Mouse (Mus musculus): ENCODE data around the gene Bbx. TPM values are rescaled to one million over a fixed set of nuclear protein-coding genes. Genes with fewer than 3 reads are reported as not detected.

Gene Bbx
- total RNA-seq, 1 experiment = 31.2 TPM

DNA sequence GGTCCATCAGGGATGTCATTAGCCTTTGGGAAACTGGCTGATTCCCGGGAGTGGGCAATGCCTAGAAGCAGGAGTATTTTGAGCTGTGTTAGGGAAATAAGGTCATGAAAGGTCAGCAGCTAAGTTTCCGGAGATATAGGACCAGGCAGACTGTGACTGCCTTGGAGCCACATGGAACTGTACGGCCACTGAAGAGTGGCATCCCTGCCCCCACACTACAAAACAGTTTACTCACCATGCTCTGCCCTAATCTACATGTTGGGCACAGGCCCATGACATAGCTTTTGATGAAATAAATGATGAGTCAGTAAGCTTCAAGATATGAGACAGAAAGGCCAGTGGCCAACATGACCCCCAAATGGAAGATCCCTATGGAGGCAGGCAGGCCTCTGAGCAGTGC lies 60.7 kb downstream of the Bbx start:
- H3K4me1 ChIP-seq (ENCODE audit: control insufficient read depth in 2 of 2, insufficient read depth in 2 of 2, low read length in 2 of 2, poor library complexity in 1 of 2) = no peaks in the 10 kb centered on the region
- no peak for DNase-seq (ENCODE audit: low read depth, low spot score)
- no peak for TF ChIP-seq MAFK (IDR thresholded peaks at IDR 0.05; ENCODE audit: insufficient read depth, low read depth, low read length)
- no peak for TF ChIP-seq ZC3H11A (IDR thresholded peaks at IDR 0.05; ENCODE audit: borderline replicate concordance, low read depth, low read length)
- TF ChIP-seq ZNF384 (IDR thresholded peaks at IDR 0.05; ENCODE audit: low read depth, low read length) = no peak
- TF ChIP-seq CHD2 (IDR thresholded peaks at IDR 0.05; ENCODE audit: low read depth, low read length) = no peak
- no peak for TF ChIP-seq HCFC1 (IDR thresholded peaks at IDR 0.05; ENCODE audit: borderline replicate concordance, insufficient read depth, low read length)

DNA sequence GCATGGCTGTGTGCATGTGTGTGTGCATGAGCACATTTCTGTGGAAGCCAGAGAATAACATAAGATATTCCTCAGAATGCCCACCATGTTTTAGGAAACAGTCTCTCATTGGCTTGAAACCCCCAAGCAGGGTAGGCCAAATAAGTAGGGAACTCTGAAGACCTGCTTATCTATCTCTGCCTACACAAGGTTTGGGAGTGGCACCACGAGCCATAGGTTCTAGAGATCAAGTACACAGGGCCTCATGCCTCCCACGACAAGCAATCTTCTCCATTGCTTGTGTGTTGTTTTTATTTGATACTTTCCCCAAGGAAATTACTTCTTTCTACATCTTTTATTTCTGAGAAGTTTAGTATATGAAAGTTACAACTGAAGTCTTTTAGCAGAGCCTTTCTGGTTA lies 61.8 kb downstream of the Bbx start:
- DNase-seq (ENCODE audit: low read depth, low spot score) = no peak
- H3K27ac ChIP-seq (ENCODE audit: insufficient read depth, low read depth, low read length, poor library complexity, severe bottlenecking) = no peak overlapping the region
- H3K9me3 ChIP-seq (ENCODE audit: control insufficient read depth, insufficient read depth, low read depth, low read length) = no peaks in the 10 kb centered on the region
- H3K9ac ChIP-seq (ENCODE audit: insufficient read depth, low read depth, low read length, poor library complexity, severe bottlenecking) = no peak overlapping the region
- H3K36me3 ChIP-seq (ENCODE audit: control insufficient read depth, insufficient read depth, low read length, poor library complexity, severe bottlenecking) = no peaks in the 10 kb centered on the region
- TF ChIP-seq MAFK (IDR thresholded peaks at IDR 0.05; ENCODE audit: insufficient read depth, low read depth, low read length) (no peak), HCFC1 (IDR thresholded peaks at IDR 0.05; ENCODE audit: borderline replicate concordance, insufficient read depth, low read length) (no peak), ZNF384 (IDR thresholded peaks at IDR 0.05; ENCODE audit: low read depth, low read length) (no peak), CHD2 (IDR thresholded peaks at IDR 0.05; ENCODE audit: low read depth, low read length) (no peak), ZC3H11A (IDR thresholded peaks at IDR 0.05; ENCODE audit: borderline replicate concordance, low read depth, low read length) (no peak)
- in situ Hi-C loops (cut with MboI; ENCODE audit: low sequenced_read_pairs in 2 of 2, unreplicated experiment in 2 of 2) = no loop called here
- H3K4me3 ChIP-seq (ENCODE audit: insufficient read depth in 1 of 2, low read depth in 1 of 2, low read length in 2 of 2, poor library complexity in 1 of 2, severe bottlenecking in 1 of 2) = no peak overlapping the region
- no peaks in the 10 kb centered on the region for H3K4me1 ChIP-seq (ENCODE audit: control insufficient read depth in 2 of 2, insufficient read depth in 2 of 2, low read length in 2 of 2, poor library complexity in 1 of 2)

More for the DNA sequence above, 60.7 kb downstream of the Bbx start:
- Histone ChIP-seq H3K9ac (ENCODE audit: insufficient read depth, low read depth, low read length, poor library complexity, severe bottlenecking) (no peak overlapping the region), H3K27ac (ENCODE audit: insufficient read depth, low read depth, low read length, poor library complexity, severe bottlenecking) (no peak overlapping the region), H3K4me3 (ENCODE audit: insufficient read depth in 1 of 2, low read depth in 1 of 2, low read length in 2 of 2, poor library complexity in 1 of 2, severe bottlenecking in 1 of 2) (no peak overlapping the region), H3K36me3 (ENCODE audit: control insufficient read depth, insufficient read depth, low read length, poor library complexity, severe bottlenecking) (no peaks in the 10 kb centered on the region), H3K9me3 (ENCODE audit: control insufficient read depth, insufficient read depth, low read depth, low read length) (no peaks in the 10 kb centered on the region)
- in situ Hi-C loops (cut with MboI; ENCODE audit: low sequenced_read_pairs in 2 of 2, unreplicated experiment in 2 of 2) = no loop called here

DNA sequence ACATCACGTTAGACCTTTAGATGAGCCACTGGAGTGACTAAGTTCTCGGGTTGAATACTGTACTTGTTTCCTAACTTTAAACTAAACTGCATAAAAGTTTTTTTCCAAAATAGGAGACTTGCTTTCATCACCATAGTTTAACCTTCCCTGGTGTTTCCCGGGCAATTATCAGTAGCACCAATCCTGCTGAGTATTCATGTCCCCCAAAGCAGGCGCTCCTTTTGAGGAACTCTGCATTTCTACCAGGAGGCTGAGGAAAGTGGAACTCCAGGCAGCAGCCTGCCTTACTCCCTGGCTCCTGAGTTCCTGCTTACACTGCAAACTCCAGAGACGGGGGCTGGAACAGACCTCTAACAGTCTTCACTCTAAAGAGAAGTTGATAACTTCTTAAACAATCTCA lies 65.6 kb downstream of the Bbx start:
- no peak overlapping the region for H3K4me3 ChIP-seq (ENCODE audit: insufficient read depth in 1 of 2, low read depth in 1 of 2, low read length in 2 of 2, poor library complexity in 1 of 2, severe bottlenecking in 1 of 2)
- H3K36me3 ChIP-seq (ENCODE audit: control insufficient read depth, insufficient read depth, low read length, poor library complexity, severe bottlenecking) = no peaks in the 10 kb centered on the region
- in situ Hi-C loops (cut with MboI; ENCODE audit: low sequenced_read_pairs in 2 of 2, unreplicated experiment in 2 of 2) = no loop called here
- TF ChIP-seq ZC3H11A (IDR thresholded peaks at IDR 0.05; ENCODE audit: borderline replicate concordance, low read depth, low read length) = no peak
- no peak for TF ChIP-seq CHD2 (IDR thresholded peaks at IDR 0.05; ENCODE audit: low read depth, low read length)
- TF ChIP-seq MAFK (IDR thresholded peaks at IDR 0.05; ENCODE audit: insufficient read depth, low read depth, low read length) = no peak
- no peak for TF ChIP-seq ZNF384 (IDR thresholded peaks at IDR 0.05; ENCODE audit: low read depth, low read length)
- TF ChIP-seq HCFC1 (IDR thresholded peaks at IDR 0.05; ENCODE audit: borderline replicate concordance, insufficient read depth, low read length) = no peak
- no peaks in the 10 kb centered on the region for H3K9me3 ChIP-seq (ENCODE audit: control insufficient read depth, insufficient read depth, low read depth, low read length)
- no peak overlapping the region for H3K9ac ChIP-seq (ENCODE audit: insufficient read depth, low read depth, low read length, poor library complexity, severe bottlenecking)
- H3K27ac ChIP-seq (ENCODE audit: insufficient read depth, low read depth, low read length, poor library complexity, severe bottlenecking) = no peak overlapping the region
- H3K4me1 ChIP-seq (ENCODE audit: control insufficient read depth in 2 of 2, insufficient read depth in 2 of 2, low read length in 2 of 2, poor library complexity in 1 of 2) = peaks cover 0 to 2% of the 10 kb centered on the region in 2 experiments; a peak in 1 of 4 replicates
- no peak for DNase-seq (ENCODE audit: low read depth, low spot score)

DNA sequence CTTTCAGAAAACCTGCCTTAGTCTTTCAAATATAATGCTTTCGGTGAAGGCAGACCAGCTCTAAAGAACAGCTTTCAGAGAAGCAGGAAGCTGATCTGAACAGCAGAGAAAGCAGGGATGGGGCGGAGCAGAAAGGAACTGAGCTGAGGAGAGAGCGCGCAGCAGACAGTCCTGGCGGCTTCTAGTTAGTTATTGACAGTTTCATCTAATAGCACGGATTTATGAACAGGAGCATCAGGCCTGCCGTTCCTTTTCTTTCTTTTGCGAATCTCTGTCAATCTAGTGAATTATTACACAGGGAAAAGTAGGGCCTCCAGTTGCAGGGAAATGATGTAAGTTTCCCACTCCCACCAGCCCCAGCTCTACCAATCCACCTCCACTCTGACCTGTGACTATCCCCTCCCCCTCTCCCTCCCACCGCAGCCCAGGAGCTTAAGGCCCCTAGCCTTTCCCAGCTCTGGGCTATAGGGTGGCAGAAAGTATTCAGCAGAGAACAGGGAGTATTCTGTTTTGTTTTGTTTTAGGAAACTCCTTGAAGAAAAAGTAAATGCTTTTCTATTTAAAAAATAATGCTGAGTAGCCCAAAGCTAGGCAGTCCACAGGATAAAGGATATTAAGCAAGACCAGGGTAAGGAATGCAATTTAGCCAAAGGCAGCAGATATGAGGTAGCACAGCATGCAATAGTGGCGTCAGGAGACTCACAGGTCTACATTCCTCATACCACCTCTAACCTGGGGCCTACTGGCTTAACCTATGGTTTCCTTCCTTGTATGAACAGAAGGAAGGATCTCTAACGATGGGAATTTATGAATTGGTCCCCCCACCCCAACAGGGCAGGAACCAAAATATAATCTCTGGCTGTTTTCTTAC lies 67.8 kb downstream of the Bbx start:
- TF ChIP-seq HCFC1 (IDR thresholded peaks at IDR 0.05; ENCODE audit: borderline replicate concordance, insufficient read depth, low read length) = no peak
- peak; percentile 29; the same call in 1 of the 2 replicates for TF ChIP-seq MAFK (IDR thresholded peaks at IDR 0.05; ENCODE audit: insufficient read depth, low read depth, low read length)
- Histone ChIP-seq H3K36me3 (ENCODE audit: control insufficient read depth, insufficient read depth, low read length, poor library complexity, severe bottlenecking) (no peaks in the 10 kb centered on the region), H3K9me3 (ENCODE audit: control insufficient read depth, insufficient read depth, low read depth, low read length) (no peaks in the 10 kb centered on the region), H3K4me1 (ENCODE audit: control insufficient read depth in 2 of 2, insufficient read depth in 2 of 2, low read length in 2 of 2, poor library complexity in 1 of 2) (peaks cover 0 to 7% of the 10 kb centered on the region in 2 experiments; a peak in 2 of 4 replicates), H3K9ac (ENCODE audit: insufficient read depth, low read depth, low read length, poor library complexity, severe bottlenecking) (no peak overlapping the region), H3K27ac (ENCODE audit: insufficient read depth, low read depth, low read length, poor library complexity, severe bottlenecking) (0 out of 2 replicates have a peak overlapping the region, but pooled peaks have one; percentile 2), H3K4me3 (ENCODE audit: insufficient read depth in 1 of 2, low read depth in 1 of 2, low read length in 2 of 2, poor library complexity in 1 of 2, severe bottlenecking in 1 of 2) (peak overlapping the region; percentile 57 to 71)
- DNase-seq (ENCODE audit: low read depth, low spot score) = peak; percentile 57
- in situ Hi-C loops (cut with MboI; ENCODE audit: low sequenced_read_pairs in 2 of 2, unreplicated experiment in 2 of 2) = no loop called here
